Mouse (Mus musculus): ENCODE data around the gene Wdr5b. TPM values are rescaled to one million over a fixed set of nuclear protein-coding genes. Genes with fewer than 3 reads are reported as not detected.
"Not testable (repeated sequence)": the region's sequence is repeated elsewhere in the genome, so short reads cannot be mapped to it uniquely, and the experiment has no call there.

Wdr5b gene
- 3.6 and 4.0 TPM in 2 replicates for polyA plus RNA-seq (2016; fragmentation: Nextera tagmentation; extraction: Ambion mirVana)

GRCm38 (mm10) chr16:36040640-36041624 lies at the start of gene Wdr5b:
Wdr5b (plus strand) TSS chr16:36041190.
- H3K9me3 ChIP-seq (replicated peaks): no peaks in the 10 kb centered on the region
- peak; percentile 97 for ATAC-seq
- peak within 1 kb of the TSS; percentile 86 for H3K27ac ChIP-seq
- 1% methylated on average over 39 of the region's 39 CpGs for WGBS (ENCODE audit: insufficient replicate concordance)
- peaks cover 25% of the 10 kb centered on the region for H3K4me1 ChIP-seq
- peak within 1 kb of the TSS; percentile 84 for H3K9ac ChIP-seq
- peaks cover 53% of the 10 kb centered on the region for H3K36me3 ChIP-seq
- H3K4me3 ChIP-seq: peak within 1 kb of the TSS; percentile 75
- no peaks in the 10 kb centered on the region for H3K27me3 ChIP-seq (replicated peaks)
- peak within 1 kb of the TSS; percentile 85 for H3K4me2 ChIP-seq

GRCm38 (mm10) chr16:35992391-35992790 lies 48.6 kb upstream of the Wdr5b start:
- Histone ChIP-seq H3K9me3 (replicated peaks) (no peaks in the 10 kb centered on the region), H3K36me3 (peaks cover 5% of the 10 kb centered on the region; the same call in 1 of the 2 replicates), H3K27me3 (replicated peaks) (no peaks in the 10 kb centered on the region), H3K27ac (no peak overlapping the region), H3K9ac (no peak overlapping the region), H3K4me2 (no peak overlapping the region), H3K4me1 (peaks cover 9% of the 10 kb centered on the region), H3K4me3 (no peak overlapping the region)
- WGBS (ENCODE audit: insufficient replicate concordance): 77% methylated on average over 1 of the region's 1 CpGs
- no peak for ATAC-seq

GRCm38 (mm10) chr16:35993316-35993715 lies 47.7 kb upstream of the Wdr5b start:
- no peak overlapping the region for H3K4me3 ChIP-seq
- no peak overlapping the region for H3K9ac ChIP-seq
- no peak overlapping the region for H3K4me2 ChIP-seq
- H3K27ac ChIP-seq: no peak overlapping the region
- no peak for ATAC-seq
- peaks cover 5% of the 10 kb centered on the region; the same call in 1 of the 2 replicates for H3K36me3 ChIP-seq
- no peaks in the 10 kb centered on the region for H3K27me3 ChIP-seq (replicated peaks)
- no peaks in the 10 kb centered on the region for H3K9me3 ChIP-seq (replicated peaks)
- 90% methylated on average over 3 of the region's 3 CpGs for WGBS (ENCODE audit: insufficient replicate concordance)
- peaks cover 3% of the 10 kb centered on the region; the same call in 1 of the 2 replicates for H3K4me1 ChIP-seq

- ATAC-seq; H3K4me3 ChIP-seq; H3K9me3 ChIP-seq (replicated peaks); H3K27ac ChIP-seq; H3K9ac ChIP-seq; H3K27me3 ChIP-seq (replicated peaks); H3K4me1 ChIP-seq; H3K4me2 ChIP-seq: not testable (repeated sequence)
- 90% methylated on average over 4 of the region's 4 CpGs for WGBS (ENCODE audit: insufficient replicate concordance)
- H3K36me3 ChIP-seq: peaks cover 30% of the 10 kb centered on the region
These were observed 42.1 kb upstream of the Wdr5b start for GRCm38 (mm10) chr16:35998852-35999251.

- H3K9ac ChIP-seq: no peak overlapping the region
- no peak for ATAC-seq
- H3K4me2 ChIP-seq: no peak overlapping the region
- H3K27ac ChIP-seq: no peak overlapping the region
- H3K4me1 ChIP-seq: no peaks in the 10 kb centered on the region
- H3K27me3 ChIP-seq (replicated peaks): no peaks in the 10 kb centered on the region
- no peak overlapping the region for H3K4me3 ChIP-seq
- peaks cover 53% of the 10 kb centered on the region for H3K36me3 ChIP-seq
- no peaks in the 10 kb centered on the region for H3K9me3 ChIP-seq (replicated peaks)
- WGBS (ENCODE audit: insufficient replicate concordance): 93% methylated on average over 3 of the region's 3 CpGs
These were observed 32.6 kb upstream of the Wdr5b start for GRCm38 (mm10) chr16:36008396-36008795.

- Histone ChIP-seq H3K4me1 (no peaks in the 10 kb centered on the region), H3K9me3 (replicated peaks) (no peaks in the 10 kb centered on the region), H3K36me3 (peaks cover 72% of the 10 kb centered on the region), H3K9ac (no peak overlapping the region), H3K27me3 (replicated peaks) (no peaks in the 10 kb centered on the region), H3K27ac (no peak overlapping the region), H3K4me2 (no peak overlapping the region), H3K4me3 (no peak overlapping the region)
- ATAC-seq: no peak
- WGBS (ENCODE audit: insufficient replicate concordance): 84% methylated on average over 1 of the region's 1 CpGs
These were observed 24.7 kb upstream of the Wdr5b start for GRCm38 (mm10) chr16:36016335-36016734.

DNA sequence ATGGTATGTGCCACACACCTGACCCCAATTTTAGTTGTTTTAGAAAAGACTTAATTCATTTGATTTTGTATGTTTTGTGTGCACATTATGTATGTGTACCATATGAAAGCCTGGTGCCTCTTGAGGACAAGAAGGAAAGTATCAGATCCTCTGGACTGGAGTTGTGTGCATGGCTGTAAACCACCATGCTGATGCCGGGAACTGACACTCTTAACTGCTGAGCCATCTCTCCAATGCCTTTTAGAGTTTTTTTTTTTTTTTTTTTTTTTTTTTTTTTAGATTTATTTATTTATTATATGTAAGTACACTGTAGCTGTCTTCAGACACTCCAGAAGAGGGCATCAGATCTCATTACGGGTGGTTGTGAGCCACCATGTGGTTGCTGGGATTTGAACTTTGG lies 12.9 kb upstream of the Wdr5b start:
- ATAC-seq; H3K9me3 ChIP-seq (replicated peaks); H3K4me3 ChIP-seq; H3K27me3 ChIP-seq (replicated peaks); H3K27ac ChIP-seq; H3K9ac ChIP-seq; H3K4me2 ChIP-seq; H3K4me1 ChIP-seq: not testable (repeated sequence)
- 79% methylated on average over 1 of the region's 2 CpGs for WGBS (ENCODE audit: insufficient replicate concordance)
- peaks cover 76% of the 10 kb centered on the region for H3K36me3 ChIP-seq

DNA sequence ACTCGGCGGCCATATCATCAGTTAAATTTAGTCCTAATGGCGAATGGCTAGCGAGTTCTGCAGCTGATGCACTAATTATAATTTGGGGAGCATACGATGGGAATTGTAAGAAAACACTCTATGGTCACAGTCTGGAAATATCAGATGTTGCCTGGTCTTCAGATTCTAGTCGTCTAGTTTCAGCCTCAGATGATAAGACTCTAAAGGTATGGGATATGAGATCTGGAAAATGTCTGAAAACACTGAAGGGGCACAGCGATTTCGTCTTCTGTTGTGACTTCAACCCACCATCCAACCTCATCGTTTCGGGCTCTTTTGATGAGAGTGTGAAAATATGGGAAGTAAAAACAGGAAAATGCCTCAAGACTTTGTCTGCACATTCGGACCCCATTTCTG lies 633 bp downstream of the Wdr5b start:
- Histone ChIP-seq H3K4me1 (peaks cover 25% of the 10 kb centered on the region), H3K27ac (peak overlapping the region; percentile 86), H3K4me3 (peak overlapping the region; percentile 75), H3K4me2 (peak overlapping the region; percentile 85), H3K9me3 (replicated peaks) (no peaks in the 10 kb centered on the region), H3K36me3 (peaks cover 58% of the 10 kb centered on the region), H3K9ac (peak overlapping the region; percentile 84), H3K27me3 (replicated peaks) (no peaks in the 10 kb centered on the region)
- WGBS (ENCODE audit: insufficient replicate concordance): 15% methylated on average over 11 of the region's 11 CpGs
- ATAC-seq: no peak

DNA sequence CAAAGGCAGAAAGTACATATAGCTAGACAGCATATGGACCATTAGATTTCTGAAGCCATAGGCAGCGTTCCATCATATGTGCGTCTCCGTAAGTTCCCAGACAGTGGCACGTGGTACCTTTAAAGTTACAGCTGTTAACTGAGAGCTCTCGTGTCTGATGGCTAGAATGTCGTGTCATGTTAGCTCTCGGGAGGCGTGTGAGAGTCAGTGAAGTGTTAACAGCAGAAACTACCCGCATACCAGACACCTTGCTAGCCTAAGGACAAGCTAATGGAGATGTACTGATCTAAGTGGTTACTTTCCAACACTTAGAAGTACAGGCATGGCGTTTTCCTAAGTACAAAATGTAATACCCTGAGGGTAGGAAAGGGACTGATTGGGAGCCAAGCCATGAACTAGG lies 2.1 kb downstream of the Wdr5b start:
- H3K4me1 ChIP-seq: peaks cover 25% of the 10 kb centered on the region
- no peak overlapping the region for H3K4me2 ChIP-seq
- H3K27me3 ChIP-seq (replicated peaks): no peaks in the 10 kb centered on the region
- no peaks in the 10 kb centered on the region for H3K9me3 ChIP-seq (replicated peaks)
- no peak overlapping the region for H3K9ac ChIP-seq
- no peak overlapping the region for H3K4me3 ChIP-seq
- H3K36me3 ChIP-seq: peaks cover 62% of the 10 kb centered on the region
- H3K27ac ChIP-seq: no peak overlapping the region
- WGBS (ENCODE audit: insufficient replicate concordance): 78% methylated on average over 10 of the region's 10 CpGs
- ATAC-seq: no peak

- Histone ChIP-seq H3K36me3 (peaks cover 67% of the 10 kb centered on the region), H3K4me1 (peaks cover 25% of the 10 kb centered on the region), H3K4me2 (no peak overlapping the region), H3K27ac (no peak overlapping the region), H3K9me3 (replicated peaks) (no peaks in the 10 kb centered on the region), H3K9ac (no peak overlapping the region), H3K4me3 (no peak overlapping the region), H3K27me3 (replicated peaks) (no peaks in the 10 kb centered on the region)
- no peak for ATAC-seq
- WGBS (ENCODE audit: insufficient replicate concordance): 79% methylated on average over 4 of the region's 4 CpGs
These were observed 3.0 kb downstream of the Wdr5b start for GRCm38 (mm10) chr16:36043964-36044363.

DNA sequence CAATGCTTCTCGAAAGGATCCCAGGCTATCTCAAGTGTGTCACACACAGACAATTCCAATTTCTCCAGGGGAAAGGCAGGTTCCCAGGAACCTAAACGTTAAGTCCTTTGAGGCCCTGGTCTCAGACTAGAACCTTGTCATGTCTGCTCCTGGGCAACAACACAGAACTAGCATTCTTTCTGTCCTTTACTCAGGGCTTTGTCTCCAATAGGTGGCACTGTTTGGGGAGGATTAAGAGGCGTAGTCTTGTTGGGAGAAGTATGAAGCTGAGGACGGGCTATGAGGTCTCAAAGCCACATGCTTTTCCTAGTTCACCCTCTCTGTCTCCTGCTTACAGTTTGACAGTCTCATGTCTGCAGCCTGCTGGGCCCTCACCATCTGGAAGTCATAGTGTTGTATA lies 6.5 kb downstream of the Wdr5b start:
- H3K36me3 ChIP-seq: peaks cover 98% of the 10 kb centered on the region
- WGBS (ENCODE audit: insufficient replicate concordance): 83% methylated on average over 4 of the region's 4 CpGs

GRCm38 (mm10) chr16:36051491-36051890 lies 10.5 kb downstream of the Wdr5b start:
- ATAC-seq: no peak
- 83% methylated on average over 6 of the region's 6 CpGs for WGBS (ENCODE audit: insufficient replicate concordance)

More for the DNA sequence above, 6.5 kb downstream of the Wdr5b start:
- H3K4me1 ChIP-seq: peaks cover 6% of the 10 kb centered on the region
- ATAC-seq: no peak
- H3K9me3 ChIP-seq (replicated peaks): no peaks in the 10 kb centered on the region
- no peak overlapping the region for H3K27ac ChIP-seq
- no peak overlapping the region for H3K4me3 ChIP-seq
- no peaks in the 10 kb centered on the region for H3K27me3 ChIP-seq (replicated peaks)
- no peak overlapping the region for H3K9ac ChIP-seq
- H3K4me2 ChIP-seq: no peak overlapping the region

More at GRCm38 (mm10) chr16:36051491-36051890, 10.5 kb downstream of the Wdr5b start:
- Histone ChIP-seq H3K4me3 (no peak overlapping the region), H3K27ac (no peak overlapping the region), H3K9me3 (replicated peaks) (no peaks in the 10 kb centered on the region), H3K36me3 (peaks cover 87% of the 10 kb centered on the region), H3K27me3 (replicated peaks) (no peaks in the 10 kb centered on the region), H3K4me2 (no peak overlapping the region), H3K4me1 (no peaks in the 10 kb centered on the region), H3K9ac (no peak overlapping the region)
